Mouse (Mus musculus) midbrain, embryonic 11.5 days (tissue): ENCODE measurements around the gene Rdh9. TPM values are rescaled to one million over a fixed set of nuclear protein-coding genes. Genes with fewer than 3 reads are reported as not detected.

Experiments
- polyA plus RNA-seq: library from polyadenylated mRNA; unstranded; fragments of >200 nt; fragmentation: Nextera tagmentation; extraction: Ambion mirVana; gene quantifications from 2 replicates; pipeline ENCODE4 v1.2.1, GENCODE M21; 2014

Rdh9 gene
- polyA plus RNA-seq, 1 experiment from 2014 or later: 0.10 TPM

Other genes with a start within 250 kb of the Rdh9 start
- 19.5 and 23.6 TPM in 2 replicates for gene Nxph4, start 241.8 kb upstream of the Rdh9 start, polyA plus RNA-seq
- 52.2 and 58.8 TPM in 2 replicates for gene Lrp1, start 155.2 kb upstream of the Rdh9 start, polyA plus RNA-seq
- 5.7 and 6.9 TPM in 2 replicates for gene Stat6, start 133.4 kb upstream of the Rdh9 start, polyA plus RNA-seq
- gene Nemp1, start 109.5 kb upstream of the Rdh9 start, polyA plus RNA-seq: 10.0 and 10.9 TPM in 2 replicates
- gene Nab2, start 107.8 kb upstream of the Rdh9 start, polyA plus RNA-seq: 2.1 and 2.2 TPM in 2 replicates
- 0.41 and 0.46 TPM in 2 replicates for gene Myo1a, start 71.2 kb upstream of the Rdh9 start, polyA plus RNA-seq
- not detected in 2 replicates for gene Tac2, start 51.9 kb upstream of the Rdh9 start, polyA plus RNA-seq
- gene Zbtb39, start 36.8 kb upstream of the Rdh9 start, polyA plus RNA-seq: 7.5 and 7.6 TPM in 2 replicates
- 0.21 and 0.30 TPM in 2 replicates for gene Gpr182, start 24.7 kb upstream of the Rdh9 start, polyA plus RNA-seq
- gene Rdh1, start 16.7 kb upstream of the Rdh9 start, polyA plus RNA-seq: not detected in 2 replicates
- not detected in 2 replicates for gene Rdh16f1, start 16.6 kb upstream of the Rdh9 start, polyA plus RNA-seq
- not detected in 2 replicates for gene Rdh16, start 24.8 kb downstream of the Rdh9 start, polyA plus RNA-seq
- gene Rdh19, start 73.5 kb downstream of the Rdh9 start, polyA plus RNA-seq: not detected in 2 replicates
- gene Rdh16f2, start 90.1 kb downstream of the Rdh9 start, polyA plus RNA-seq: not detected in 2 replicates
- gene Rdh7, start 112.4 kb downstream of the Rdh9 start, polyA plus RNA-seq: not detected in 2 replicates
- gene Sdr9c7, start 122.1 kb downstream of the Rdh9 start, polyA plus RNA-seq: not detected in 2 replicates
- not detected in 2 replicates for gene Hsd17b6, start 231.2 kb downstream of the Rdh9 start, polyA plus RNA-seq
- gene Prim1, start 238.8 kb downstream of the Rdh9 start, polyA plus RNA-seq: 106 and 107 TPM in 2 replicates